Mouse (Mus musculus) liver, embryonic 12.5 days (tissue): ENCODE data around the gene Mfng. TPM values are rescaled to one million over a fixed set of nuclear protein-coding genes. Genes with fewer than 3 reads are reported as not detected.

Source experiments
- ATAC-seq: fragments of 200-750 bp; cut with Nextera tagmentation; 2 replicates; pipeline ENCODE4 v1.8.0; 2017; ENCODE audit warnings: moderate number of reproducible peaks, mild to moderate bottlenecking, moderate library complexity
- H3K27ac ChIP-seq: fragments of 300-500 bp; sonication (generic); 2 replicates; pipeline ENCODE4 v1.5.1; 2016; ENCODE audit warnings: mild to moderate bottlenecking
- H3K27me3 ChIP-seq: fragments of 300-500 bp; sonication (generic); replicated peaks from 2 replicates; pipeline ENCODE4 v1.6.1; 2016; ENCODE audit warnings: mild to moderate bottlenecking, moderate library complexity
- H3K36me3 ChIP-seq: fragments of 300-500 bp; sonication (generic); 2 replicates; pipeline ENCODE4 v1.6.1; 2016; ENCODE audit warnings: mild to moderate bottlenecking, moderate library complexity
- H3K4me1 ChIP-seq: fragments of 300-500 bp; sonication (generic); 2 replicates; pipeline ENCODE4 v1.6.1; 2016
- H3K4me2 ChIP-seq: fragments of 300-500 bp; sonication (generic); 2 replicates; pipeline ENCODE4 v1.6.1; 2016; ENCODE audit warnings: mild to moderate bottlenecking, moderate library complexity
- H3K4me3 ChIP-seq: fragments of 300-500 bp; sonication (generic); 2 replicates; pipeline ENCODE4 v1.5.1; 2016; ENCODE audit warnings: mild to moderate bottlenecking, moderate library complexity
- H3K9ac ChIP-seq: fragments of 300-500 bp; sonication (generic); 2 replicates; pipeline ENCODE4 v1.6.1; 2016; ENCODE audit warnings: mild to moderate bottlenecking, moderate library complexity
- H3K9me3 ChIP-seq: fragments of 300-500 bp; sonication (generic); replicated peaks from 2 replicates; pipeline ENCODE4 v1.6.1; 2016; ENCODE audit warnings: mild to moderate bottlenecking, moderate library complexity
- WGBS: fragments of 180-500 bp; shearing (Covaris S2); methylation state at CpG from one replicate; pipeline ENCODE4 v1.1.7; 2016; ENCODE audit not compliant: insufficient replicate concordance; 5-methylcytosine and 5-hydroxymethylcytosine counted together
- polyA plus RNA-seq: library from polyadenylated mRNA; unstranded; fragments of >200 nt; fragmentation: Nextera tagmentation; extraction: Ambion mirVana; gene quantifications from 2 replicates; pipeline ENCODE4 v1.2.1, GENCODE M21; 2016

The Mfng gene
- polyA plus RNA-seq, 1 experiment from 2014 or later = 11.7 TPM

DNA sequence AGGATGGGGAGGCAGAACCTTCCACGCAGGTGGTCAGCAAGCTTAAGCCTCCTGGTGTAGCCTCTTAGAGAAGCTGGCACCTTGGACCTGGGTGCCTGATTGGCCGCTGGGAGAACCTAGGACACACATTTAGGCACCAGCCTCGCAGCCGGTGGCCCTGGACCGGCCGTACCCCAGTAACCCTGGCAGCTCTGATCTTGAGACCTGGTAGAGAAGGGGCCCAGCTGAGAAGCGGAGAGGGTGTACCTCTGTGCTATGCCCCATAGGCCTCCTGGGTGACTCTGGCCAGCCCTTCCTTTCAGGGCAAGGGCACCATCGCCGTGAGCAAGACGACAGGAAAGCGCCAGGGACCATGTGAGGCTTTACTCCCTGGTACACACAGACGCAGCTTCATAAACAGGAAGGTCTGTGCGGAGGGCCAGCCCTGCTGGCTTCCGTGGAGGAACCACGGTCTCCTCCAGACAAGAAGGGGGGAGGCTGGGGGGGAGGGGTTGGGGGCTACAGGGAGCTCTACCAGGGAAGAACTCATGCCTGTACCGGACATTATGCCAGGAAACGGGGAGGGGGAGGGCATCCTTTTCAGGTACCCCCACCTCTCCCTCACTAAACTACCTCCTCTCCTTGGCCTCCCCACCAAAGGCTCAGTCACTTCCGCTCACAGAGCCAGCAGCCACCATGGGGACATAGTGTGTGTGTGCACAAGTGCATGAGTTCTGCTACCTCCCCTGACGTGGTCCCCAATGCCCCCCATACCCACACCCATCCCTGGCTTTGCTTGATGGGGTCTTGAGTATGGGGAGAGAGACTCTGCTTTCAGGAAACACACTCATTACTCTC is 1.5 kb downstream of the Mfng start:
- Histone ChIP-seq H3K9ac (peak overlapping the region; percentile 65; the same call in 1 of the 2 replicates), H3K4me2 (peak overlapping the region; percentile 82), H3K27ac (peak overlapping the region; percentile 54; the same call in 1 of the 2 replicates), H3K9me3 (no peaks in the 10 kb centered on the region; the same call in 1 of the 2 replicates), H3K4me1 (peaks cover 35% of the 10 kb centered on the region), H3K36me3 (peaks cover 32% of the 10 kb centered on the region), H3K27me3 (no peaks in the 10 kb centered on the region), H3K4me3 (peak overlapping the region; percentile 56)
- ATAC-seq = no peak
- WGBS = 20% methylated on average over 19 of the region's 19 CpGs

DNA sequence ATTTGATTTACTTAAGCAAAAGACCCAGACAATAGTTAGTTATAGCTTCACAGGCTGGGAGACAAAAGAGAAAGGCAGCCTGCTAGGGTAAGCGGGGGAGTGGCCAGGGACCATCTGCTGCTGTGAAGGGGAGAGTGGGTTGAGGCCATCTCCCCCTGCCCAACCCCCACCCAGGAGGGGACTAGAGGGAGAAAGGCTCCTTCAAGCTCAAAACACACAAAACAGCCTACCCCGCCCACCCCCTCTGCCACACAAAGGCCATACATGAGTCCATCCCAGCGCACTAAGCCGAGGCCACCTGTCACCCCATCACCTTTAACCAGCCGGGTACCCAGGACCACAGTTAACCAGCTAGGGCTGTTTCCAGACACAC is 2.3 kb downstream of the Mfng start:
- peak overlapping the region; percentile 56 for H3K4me3 ChIP-seq
- peak overlapping the region; percentile 82 for H3K4me2 ChIP-seq
- H3K9ac ChIP-seq = no peak overlapping the region
- H3K4me1 ChIP-seq = peaks cover 35% of the 10 kb centered on the region
- no peaks in the 10 kb centered on the region; the same call in 1 of the 2 replicates for H3K9me3 ChIP-seq
- H3K36me3 ChIP-seq = peaks cover 28% of the 10 kb centered on the region
- ATAC-seq = no peak
- no peaks in the 10 kb centered on the region for H3K27me3 ChIP-seq
- WGBS = 57% methylated on average over 5 of the region's 5 CpGs
- H3K27ac ChIP-seq = no peak overlapping the region

- 60% methylated on average over 9 of the region's 9 CpGs for WGBS
- ATAC-seq = no peak
- H3K4me2 ChIP-seq = peak overlapping the region; percentile 82
- H3K9me3 ChIP-seq = no peaks in the 10 kb centered on the region; the same call in 1 of the 2 replicates
- H3K4me1 ChIP-seq = peaks cover 35% of the 10 kb centered on the region
- peaks cover 24% of the 10 kb centered on the region for H3K36me3 ChIP-seq
- no peak overlapping the region for H3K9ac ChIP-seq
- no peak overlapping the region for H3K27ac ChIP-seq
- no peak overlapping the region for H3K4me3 ChIP-seq
- H3K27me3 ChIP-seq = no peaks in the 10 kb centered on the region
Measured at GRCm38 (mm10) chr15:78770234-78770982, 2.9 kb downstream of the Mfng start.

- Histone ChIP-seq H3K27me3 (no peaks in the 10 kb centered on the region), H3K36me3 (peaks cover 24% of the 10 kb centered on the region), H3K27ac (no peak overlapping the region), H3K9me3 (no peaks in the 10 kb centered on the region; the same call in 1 of the 2 replicates), H3K9ac (no peak overlapping the region), H3K4me2 (no peak overlapping the region), H3K4me3 (no peak overlapping the region), H3K4me1 (peaks cover 33% of the 10 kb centered on the region)
- 70% methylated on average over 4 of the region's 4 CpGs for WGBS
- ATAC-seq = no peak
Measured at GRCm38 (mm10) chr15:78769064-78769463, 4.2 kb downstream of the Mfng start.

DNA sequence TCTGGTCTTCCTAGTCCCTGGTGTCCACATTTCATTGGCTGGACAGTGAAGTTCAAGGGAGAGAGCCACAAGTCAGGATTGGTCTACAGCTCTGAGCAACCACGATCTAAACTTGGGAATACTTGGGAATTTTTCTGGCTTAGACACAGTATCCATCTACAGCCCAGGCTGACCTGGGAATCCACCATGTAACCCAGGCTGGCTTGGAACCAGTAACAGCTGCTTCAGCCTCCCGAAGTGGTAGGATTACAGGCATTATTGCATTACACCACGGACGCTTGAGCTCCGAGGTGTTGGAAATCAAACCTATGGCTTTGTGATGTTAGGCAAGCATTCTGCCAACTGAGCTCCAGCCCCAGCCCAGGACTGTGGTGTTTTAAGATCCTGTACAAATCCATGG is 9.6 kb downstream of the Mfng start:
- Histone ChIP-seq H3K27ac (no peak overlapping the region), H3K27me3 (no peaks in the 10 kb centered on the region), H3K9me3 (no peaks in the 10 kb centered on the region), H3K36me3 (peaks cover 14% of the 10 kb centered on the region), H3K9ac (no peak overlapping the region), H3K4me1 (no peaks in the 10 kb centered on the region), H3K4me2 (no peak overlapping the region), H3K4me3 (no peak overlapping the region)
- ATAC-seq = no peak
- 82% methylated on average over 5 of the region's 5 CpGs for WGBS

GRCm38 (mm10) chr15:78763210-78763609 is 10.1 kb downstream of the Mfng start:
- H3K4me2 ChIP-seq = no peak overlapping the region
- no peak overlapping the region for H3K9ac ChIP-seq
- H3K9me3 ChIP-seq = no peaks in the 10 kb centered on the region
- H3K36me3 ChIP-seq = peaks cover 9% of the 10 kb centered on the region
- 60% methylated on average over 9 of the region's 10 CpGs for WGBS
- no peaks in the 10 kb centered on the region for H3K27me3 ChIP-seq
- no peak overlapping the region for H3K27ac ChIP-seq
- ATAC-seq = no peak
- no peaks in the 10 kb centered on the region for H3K4me1 ChIP-seq
- H3K4me3 ChIP-seq = no peak overlapping the region

DNA sequence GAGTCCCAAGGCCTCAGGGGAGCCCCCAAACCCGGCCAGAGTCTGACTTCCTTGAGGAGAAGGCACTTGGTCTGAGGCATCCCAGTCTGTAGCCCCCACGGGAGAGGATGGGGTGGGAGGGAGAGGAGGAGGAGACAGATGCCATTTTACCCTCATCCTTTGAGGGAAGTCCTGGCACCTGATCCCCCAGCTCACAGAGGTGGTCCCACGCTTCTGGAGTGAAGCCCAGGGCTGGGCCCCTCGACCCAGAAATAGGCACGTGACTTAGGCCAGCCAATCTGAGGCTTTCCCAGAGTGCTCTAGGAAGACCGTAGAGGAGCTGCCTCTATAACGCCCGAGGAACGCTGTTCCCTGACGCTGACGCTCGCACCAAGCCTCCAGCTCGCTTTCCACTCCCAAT is 12.2 kb downstream of the Mfng start:
- WGBS = 75% methylated on average over 13 of the region's 13 CpGs

GRCm38 (mm10) chr15:78758132-78758531 is 15.1 kb downstream of the Mfng start:
- Histone ChIP-seq H3K4me2 (no peak overlapping the region), H3K27ac (no peak overlapping the region), H3K9ac (no peak overlapping the region), H3K9me3 (no peaks in the 10 kb centered on the region), H3K27me3 (no peaks in the 10 kb centered on the region), H3K36me3 (no peaks in the 10 kb centered on the region), H3K4me1 (0 out of 2 replicates have a peak, but pooled peaks cover 4% of the 10 kb centered on the region), H3K4me3 (no peak overlapping the region)
- 75% methylated on average over 6 of the region's 6 CpGs for WGBS
- no peak for ATAC-seq

More for the DNA sequence above, 12.2 kb downstream of the Mfng start:
- no peak for ATAC-seq
- Histone ChIP-seq H3K4me3 (no peak overlapping the region), H3K4me2 (no peak overlapping the region), H3K27me3 (no peaks in the 10 kb centered on the region), H3K9ac (no peak overlapping the region), H3K4me1 (no peaks in the 10 kb centered on the region), H3K27ac (no peak overlapping the region), H3K9me3 (no peaks in the 10 kb centered on the region), H3K36me3 (no peaks in the 10 kb centered on the region)

DNA sequence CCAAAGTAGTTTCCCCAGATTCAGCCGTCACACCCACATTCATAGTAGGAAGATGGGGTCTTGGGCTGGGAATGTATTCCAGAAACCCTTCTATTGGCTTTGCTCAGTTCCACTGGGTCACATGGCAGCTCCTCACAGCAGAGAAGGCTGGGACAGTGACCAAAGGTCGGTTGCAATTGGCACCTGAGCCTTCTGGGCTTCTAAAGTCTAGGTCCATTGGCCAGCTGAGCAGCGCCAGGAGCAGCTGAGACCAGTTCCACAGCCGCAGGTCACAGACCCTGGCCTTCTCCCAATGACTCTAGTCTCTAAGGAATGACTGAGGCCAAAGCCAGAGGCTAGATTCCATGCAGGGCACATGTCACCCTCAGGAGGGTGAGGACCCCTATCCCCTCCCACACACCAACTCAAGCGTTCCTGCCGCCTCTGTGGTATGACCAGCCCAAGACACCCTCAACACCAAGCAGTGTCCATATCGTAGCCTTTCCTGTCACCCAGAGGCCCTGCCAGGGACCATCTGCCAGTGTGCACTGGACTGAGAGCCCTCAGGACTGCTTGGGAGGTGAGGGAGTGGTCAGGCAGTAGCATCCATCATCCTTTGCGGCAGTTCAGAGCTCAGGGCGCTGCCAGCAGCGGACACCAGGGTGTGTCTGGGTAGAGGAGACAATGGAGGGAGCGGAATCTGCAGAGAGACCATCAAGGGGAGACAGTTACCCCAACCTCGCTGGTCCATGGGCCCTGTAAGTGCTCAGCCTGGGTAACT is 17.1 kb downstream of the Mfng start:
- no peak overlapping the region for H3K27ac ChIP-seq
- H3K36me3 ChIP-seq = no peaks in the 10 kb centered on the region
- 0 out of 2 replicates have a peak, but pooled peaks cover 4% of the 10 kb centered on the region for H3K4me1 ChIP-seq
- H3K9ac ChIP-seq = no peak overlapping the region
- H3K27me3 ChIP-seq = no peaks in the 10 kb centered on the region
- no peaks in the 10 kb centered on the region for H3K9me3 ChIP-seq
- no peak overlapping the region for H3K4me2 ChIP-seq
- no peak overlapping the region for H3K4me3 ChIP-seq
- no peak for ATAC-seq
- 71% methylated on average over 12 of the region's 12 CpGs for WGBS

- no peak overlapping the region for H3K4me3 ChIP-seq
- no peaks in the 10 kb centered on the region for H3K36me3 ChIP-seq
- H3K9ac ChIP-seq = no peak overlapping the region
- H3K27ac ChIP-seq = no peak overlapping the region
- no peak overlapping the region for H3K4me2 ChIP-seq
- no peaks in the 10 kb centered on the region for H3K9me3 ChIP-seq
- no peaks in the 10 kb centered on the region for H3K27me3 ChIP-seq
- 0 out of 2 replicates have a peak, but pooled peaks cover 4% of the 10 kb centered on the region for H3K4me1 ChIP-seq
- ATAC-seq = no peak
- 64% methylated on average over 3 of the region's 3 CpGs for WGBS
Measured at GRCm38 (mm10) chr15:78755226-78755625, 18.0 kb downstream of the Mfng start.

DNA sequence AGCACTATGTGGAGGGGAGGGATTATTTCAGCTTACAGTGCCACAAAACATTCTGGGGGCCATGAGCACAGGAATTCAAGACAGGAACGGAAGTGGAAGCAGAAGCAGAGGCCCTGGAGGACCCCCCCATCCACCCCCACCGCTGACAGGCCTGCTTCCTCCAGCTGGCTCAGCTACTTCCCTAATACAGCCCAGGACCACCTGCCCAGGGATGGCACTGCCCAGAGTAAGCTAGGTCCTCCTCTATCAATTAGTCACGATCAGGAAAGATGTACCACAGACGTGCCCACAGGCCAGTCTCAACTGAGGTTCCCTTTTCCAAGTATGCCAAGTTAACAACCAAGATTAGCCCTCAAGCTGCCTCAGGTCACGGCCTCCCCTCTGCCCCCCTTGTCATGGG is 19.1 kb downstream of the Mfng start:
- no peaks in the 10 kb centered on the region for H3K9me3 ChIP-seq
- H3K4me2 ChIP-seq = no peak overlapping the region
- no peaks in the 10 kb centered on the region for H3K27me3 ChIP-seq
- H3K27ac ChIP-seq = no peak overlapping the region
- no peaks in the 10 kb centered on the region for H3K36me3 ChIP-seq
- H3K9ac ChIP-seq = no peak overlapping the region
- whole genome bisulfite sequencing = 33% methylated on average over 5 of the region's 5 CpGs
- 0 out of 2 replicates have a peak, but pooled peaks cover 4% of the 10 kb centered on the region for H3K4me1 ChIP-seq
- ATAC-seq = no peak
- no peak overlapping the region for H3K4me3 ChIP-seq
